Mouse (Mus musculus): ENCODE measurements around the gene Polr3b.

The Polr3b gene

DNA sequence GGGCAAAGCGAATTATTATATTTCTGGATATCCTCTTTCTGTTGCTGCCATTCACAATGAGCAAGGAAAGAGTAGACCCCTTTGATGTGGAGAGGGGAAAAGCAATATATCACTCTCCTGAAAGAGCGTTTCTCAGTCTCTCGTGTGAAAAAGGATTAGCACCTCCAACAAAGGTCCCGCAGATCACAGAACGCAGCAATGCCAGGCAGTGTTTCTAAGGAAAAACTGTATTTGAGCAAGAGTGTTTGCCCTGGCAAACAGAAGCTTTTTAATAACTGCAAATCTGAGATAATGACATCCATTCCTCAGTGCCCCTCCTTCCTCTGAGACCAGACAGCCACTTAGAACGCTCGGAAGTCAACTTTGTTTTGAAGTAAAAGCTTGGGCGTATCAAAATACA lies 84.5 kb downstream of the Polr3b start:
- DNase-seq (ENCODE audit: low read depth in 1 of 2, low spot score in 2 of 2): no peak

- no peak for DNase-seq (ENCODE audit: low read depth in 1 of 2, low spot score in 2 of 2)
These were observed 85.1 kb downstream of the Polr3b start for GRCm38 (mm10) chr10:84707226-84707625.

GRCm38 (mm10) chr10:84707752-84708530 lies 85.8 kb downstream of the Polr3b start:
- DNase-seq (ENCODE audit: low read depth in 1 of 2, low spot score in 2 of 2): no peak

DNA sequence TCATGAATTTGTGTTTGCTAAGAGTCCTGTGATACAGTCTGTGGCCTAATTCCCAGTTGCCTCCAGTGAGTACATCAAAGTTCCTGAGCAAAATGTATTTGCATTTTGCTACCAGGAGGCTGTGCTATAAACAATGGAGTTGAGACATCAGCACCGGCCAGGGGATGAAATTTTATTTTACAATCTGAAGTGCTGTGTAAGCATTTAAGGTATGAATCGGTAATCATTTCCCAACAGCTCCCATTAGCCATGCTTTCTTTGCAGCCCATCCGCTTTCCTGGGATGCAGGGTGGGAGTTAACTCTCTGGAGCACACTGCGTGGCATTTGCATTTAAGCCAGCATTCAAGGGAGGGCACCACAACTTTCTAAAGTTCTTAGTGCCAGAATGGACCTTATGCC lies 88.1 kb downstream of the Polr3b start:
- no peak for DNase-seq (ENCODE audit: low read depth in 1 of 2, low spot score in 2 of 2)

DNA sequence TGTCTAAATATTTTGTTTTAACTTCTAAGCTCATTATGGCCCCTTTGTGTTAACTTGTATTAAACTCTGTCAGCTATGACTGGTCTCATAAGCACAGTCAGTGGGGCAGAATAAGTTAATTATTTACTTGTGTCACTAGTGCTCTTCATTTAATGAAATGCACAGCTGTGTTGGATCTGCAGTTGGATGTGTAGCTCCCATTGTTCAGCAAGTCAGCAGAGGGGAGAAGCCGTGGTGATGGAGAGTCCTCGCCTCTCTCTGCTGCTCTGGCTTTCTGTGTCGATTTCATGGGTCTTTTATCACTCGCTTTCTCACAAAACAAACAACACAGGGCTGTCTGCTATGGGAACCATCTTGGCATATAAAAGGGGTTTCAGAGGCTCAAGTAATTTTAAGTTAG lies 88.7 kb downstream of the Polr3b start:
- no peak for DNase-seq (ENCODE audit: low read depth in 1 of 2, low spot score in 2 of 2)

DNA sequence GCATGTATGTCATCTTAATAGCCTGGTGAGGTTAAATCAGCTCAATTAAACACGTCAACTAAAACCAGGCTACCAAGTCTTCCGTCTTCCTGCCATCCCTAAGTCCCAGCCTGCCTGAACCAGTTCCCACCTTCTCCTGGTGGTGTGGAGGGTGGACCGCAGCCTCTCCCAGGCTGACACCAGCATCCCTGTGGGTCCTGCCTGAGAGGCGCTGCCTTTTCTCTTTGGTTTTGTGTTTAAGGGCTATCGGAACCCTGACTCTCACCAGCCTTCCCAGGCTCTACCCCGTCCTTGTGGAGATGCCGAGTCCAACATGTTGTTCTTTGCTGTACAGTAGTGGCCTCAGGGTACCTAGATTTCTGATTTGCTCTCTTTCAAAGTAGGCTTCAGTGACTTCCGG lies 89.4 kb downstream of the Polr3b start:
- no peak for DNase-seq (ENCODE audit: low read depth in 1 of 2, low spot score in 2 of 2)

DNA sequence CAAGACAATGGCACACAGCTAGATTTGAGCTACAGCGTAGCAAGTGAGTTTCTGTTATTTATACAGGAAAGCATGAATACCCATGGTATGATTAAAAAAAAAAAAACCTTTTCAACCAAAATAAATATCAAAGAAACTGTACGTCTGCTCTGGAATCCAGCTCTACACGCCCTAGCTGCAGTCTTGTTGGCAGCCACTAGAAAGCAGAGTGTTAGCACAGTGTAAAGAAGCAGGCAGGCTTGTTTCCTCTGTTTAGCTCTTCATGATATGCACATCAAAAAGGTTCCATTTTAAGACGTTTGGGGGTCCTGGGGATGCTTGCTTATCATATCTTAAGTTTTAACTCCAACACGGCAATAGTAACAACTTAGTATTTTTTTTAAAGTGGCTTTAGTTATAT lies 89.8 kb downstream of the Polr3b start:
- DNase-seq (ENCODE audit: low read depth in 1 of 2, low spot score in 2 of 2): no peak

DNA sequence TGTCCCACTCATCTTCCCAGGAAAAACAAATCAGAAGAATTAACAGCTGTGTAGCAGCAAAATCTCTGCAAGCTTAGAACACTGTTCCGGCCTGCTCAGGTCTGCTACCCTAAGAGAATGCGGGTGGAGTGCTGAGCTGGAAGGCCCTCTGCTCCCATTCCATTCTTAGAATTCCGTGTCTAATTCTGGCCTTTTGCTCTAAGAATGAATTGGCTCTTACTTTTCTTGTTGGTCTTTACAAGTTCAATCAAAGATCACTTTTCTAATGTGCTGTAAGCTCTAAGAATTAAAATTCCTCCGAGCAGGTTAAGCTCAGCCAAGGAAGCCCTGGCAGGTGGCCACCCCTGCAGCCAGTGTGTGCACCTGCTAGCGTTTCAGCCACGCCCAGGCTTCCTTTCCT lies 90.4 kb downstream of the Polr3b start:
- DNase-seq (ENCODE audit: low read depth in 1 of 2, low spot score in 2 of 2): no peak

- no peak for DNase-seq (ENCODE audit: low read depth in 1 of 2, low spot score in 2 of 2)
These were observed 91.0 kb downstream of the Polr3b start for GRCm38 (mm10) chr10:84713043-84713442.

DNA sequence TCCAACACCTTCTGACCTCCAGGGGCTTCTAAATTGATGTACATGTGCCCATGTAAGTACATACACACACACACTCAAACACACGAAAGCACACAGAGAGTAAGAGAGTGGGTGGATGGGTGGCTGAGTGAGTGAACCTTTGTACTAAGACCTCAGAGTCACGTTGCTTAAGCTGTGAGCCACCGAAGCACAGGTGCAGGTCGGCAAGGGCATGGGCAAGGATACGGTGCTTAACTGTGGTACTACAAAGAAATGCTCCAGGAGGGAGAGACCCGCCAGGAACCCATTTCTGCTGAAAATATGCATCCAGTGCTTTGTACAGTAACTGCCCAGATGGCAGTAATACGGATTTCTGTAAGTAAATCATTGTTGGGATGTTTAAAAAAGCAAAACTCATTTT lies 93.5 kb downstream of the Polr3b start:
- DNase-seq (ENCODE audit: low read depth in 1 of 2, low spot score in 2 of 2): no peak

DNA sequence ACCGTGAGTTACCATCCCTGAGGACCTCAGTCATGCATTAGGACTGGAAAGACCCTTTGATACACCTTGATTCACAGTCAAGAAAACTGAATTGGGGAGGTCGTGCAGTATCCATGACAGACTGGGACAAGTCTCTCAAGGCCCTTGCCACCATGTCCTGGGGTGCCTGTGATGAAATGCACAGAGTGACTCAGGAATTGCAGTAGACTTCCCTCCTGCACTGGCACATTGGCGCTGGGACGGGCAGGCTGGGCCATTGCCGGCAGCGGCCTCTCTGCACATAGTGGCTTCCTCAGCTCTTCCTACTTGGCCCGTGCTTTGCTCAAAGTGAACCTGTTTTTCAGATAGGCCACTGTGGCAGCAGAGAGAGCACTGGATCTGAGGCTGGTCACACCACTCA lies 94.5 kb downstream of the Polr3b start:
- no peak for DNase-seq (ENCODE audit: low read depth in 1 of 2, low spot score in 2 of 2)

DNA sequence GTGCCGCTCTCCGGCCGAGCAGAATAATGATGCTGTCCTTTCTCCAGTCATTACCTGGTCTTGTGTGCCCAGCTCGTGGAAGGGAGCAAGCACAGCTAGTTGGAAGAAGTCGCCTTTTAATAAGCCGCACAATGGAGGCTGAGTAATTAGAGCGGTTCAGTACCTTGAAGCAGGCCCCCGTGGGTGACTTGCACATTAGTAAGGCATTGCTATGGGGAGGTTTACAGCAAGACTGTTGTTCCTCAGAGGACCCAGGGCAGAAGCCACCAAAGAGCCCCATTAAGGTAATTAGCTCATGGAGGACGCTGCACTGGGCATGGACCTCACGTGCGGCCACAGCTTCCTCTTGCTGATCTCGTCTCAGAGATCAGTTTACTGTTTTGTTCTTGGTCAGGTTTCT lies 100.6 kb downstream of the Polr3b start:
- DNase-seq (ENCODE audit: low read depth in 1 of 2, low spot score in 2 of 2): no peak

- DNase-seq (ENCODE audit: low read depth in 1 of 2, low spot score in 2 of 2): no peak
These were observed 104.9 kb downstream of the Polr3b start for GRCm38 (mm10) chr10:84727005-84727404.

- no peak for DNase-seq (ENCODE audit: low read depth in 1 of 2, low spot score in 2 of 2)
These were observed 105.7 kb downstream of the Polr3b start for GRCm38 (mm10) chr10:84727760-84728159.

DNA sequence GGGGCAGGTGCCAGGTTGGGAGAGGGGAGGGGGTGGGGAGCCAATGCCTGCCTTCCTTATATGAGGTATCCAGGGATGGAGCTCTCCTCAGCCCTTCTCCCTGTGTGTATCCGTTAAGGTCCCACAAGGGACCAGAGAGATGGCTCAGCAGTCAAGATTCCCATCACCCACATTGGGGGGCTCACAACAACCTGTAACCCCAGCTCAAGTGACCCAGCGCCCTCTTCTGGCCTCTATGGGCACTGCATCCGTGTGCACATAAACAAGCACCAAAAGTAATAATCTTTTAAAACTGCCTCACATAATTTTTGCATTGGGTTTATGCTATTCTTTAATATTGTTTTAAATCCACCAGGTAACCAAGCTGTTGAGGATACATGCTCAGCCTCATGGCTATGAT lies 108.0 kb downstream of the Polr3b start:
- DNase-seq (ENCODE audit: low read depth in 1 of 2, low spot score in 2 of 2): no peak

DNA sequence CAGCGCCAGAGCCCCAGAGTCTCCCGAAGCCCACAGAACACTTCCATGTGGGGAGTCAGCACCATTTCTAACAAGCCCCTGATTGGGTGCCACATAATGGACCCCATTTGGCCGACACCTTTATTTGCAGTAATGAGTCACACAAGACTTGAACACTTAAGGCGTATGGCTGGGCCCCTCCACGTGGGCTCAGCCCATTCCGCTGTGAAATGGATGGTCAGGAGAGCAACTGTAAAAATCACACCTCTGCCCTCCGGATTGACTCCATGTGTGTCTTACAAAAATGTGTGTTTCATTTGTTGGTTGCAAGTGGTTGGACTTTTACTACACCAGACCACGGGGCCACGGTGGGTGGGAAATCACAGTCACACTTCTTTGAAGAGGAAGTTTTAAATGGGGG lies 108.9 kb downstream of the Polr3b start:
- DNase-seq (ENCODE audit: low read depth in 1 of 2, low spot score in 2 of 2): no peak

GRCm38 (mm10) chr10:84733511-84733910 lies 111.4 kb downstream of the Polr3b start:
- no peak for DNase-seq (ENCODE audit: low read depth in 1 of 2, low spot score in 2 of 2)

GRCm38 (mm10) chr10:84754851-84755785 lies 133.0 kb downstream of the Polr3b start:
- no peak for DNase-seq (ENCODE audit: low read depth in 1 of 2, low spot score in 2 of 2)

GRCm38 (mm10) chr10:84755786-84756203 lies 133.7 kb downstream of the Polr3b start, which contains the start of gene Rfx4:
TSS of gene Rfx4 (plus strand) at chr10:84756062.
- DNase-seq (ENCODE audit: low read depth in 1 of 2, low spot score in 2 of 2): no peak

- no peak for DNase-seq (ENCODE audit: low read depth in 1 of 2, low spot score in 2 of 2)
These were observed 134.5 kb downstream of the Polr3b start for GRCm38 (mm10) chr10:84756435-84757095.

- DNase-seq (ENCODE audit: low read depth in 1 of 2, low spot score in 2 of 2): no peak
These were observed 135.5 kb downstream of the Polr3b start for GRCm38 (mm10) chr10:84757426-84758199.
